Mouse (Mus musculus) layer of hippocampus, adult 2 months (tissue): ENCODE measurements around the gene Nepn. TPM values are rescaled to one million over a fixed set of nuclear protein-coding genes. Genes with fewer than 3 reads are reported as not detected.
A peak's percentile ranks its signal among the peaks of the same experiment; 100 is the strongest.

ENCODE experiments used
- DNase-seq, 2 experiments: peaks; one replicate each; pipeline ENCODE4 v3.0.0; 2022; ENCODE audit warnings: low spot score in 2 of 2
- H3K27ac ChIP-seq: fragments of 200-600 bp; 2 replicates; pipeline ENCODE4 v1.8.1; 2022
- H3K4me3 ChIP-seq: fragments of 200-600 bp; 2 replicates; pipeline ENCODE4 v1.8.1; 2022; ENCODE audit warnings: mild to moderate bottlenecking
- CTCF ChIP-seq: fragments of 200-600 bp; conservative IDR thresholded peaks from 2 replicates; pipeline ENCODE4 v1.8.1; 2022; ENCODE audit warnings: antibody characterized with exemption, mild to moderate bottlenecking, moderate library complexity
- total RNA-seq, 2 experiments: library from RNA; stranded (reverse); gene quantifications; 2 replicates each; pipeline ENCODE4 v1.2.3; 2021

The Nepn gene
- total RNA-seq, 2 experiments from 2014 or later, result not detected

GRCm38 (mm10) chr10:52383022-52383421 lies 5.8 kb upstream of the Nepn start:
- Histone ChIP-seq H3K4me3 (peak overlapping the region; percentile 97), H3K27ac (no peak overlapping the region)
- DNase-seq, result no peak
- TF ChIP-seq CTCF, result no peak

GRCm38 (mm10) chr10:52383522-52383921 lies 5.2 kb upstream of the Nepn start:
- TF ChIP-seq CTCF, result no peak
- no peak overlapping the region for H3K27ac ChIP-seq
- no peak for DNase-seq
- H3K4me3 ChIP-seq, result no peak overlapping the region

- peak; percentile 97 for TF ChIP-seq CTCF
- Histone ChIP-seq H3K4me3 (no peak overlapping the region), H3K27ac (no peak overlapping the region)
- peak; percentile 42 to 64 for DNase-seq
Observed at GRCm38 (mm10) chr10:52384823-52385610, 3.8 kb upstream of the Nepn start.

- no peak for TF ChIP-seq CTCF
- H3K4me3 ChIP-seq, result no peak overlapping the region
- H3K27ac ChIP-seq, result no peak overlapping the region
- no peak for DNase-seq
Observed at GRCm38 (mm10) chr10:52387192-52387591, 1.6 kb upstream of the Nepn start.

GRCm38 (mm10) chr10:52389438-52389837 lies 666 bp downstream of the Nepn start:
- TF ChIP-seq CTCF, result no peak
- H3K4me3 ChIP-seq, result no peak overlapping the region
- no peak overlapping the region for H3K27ac ChIP-seq

GRCm38 (mm10) chr10:52391208-52391607 lies 2.4 kb downstream of the Nepn start:
- TF ChIP-seq CTCF, result no peak
- no peak overlapping the region for H3K4me3 ChIP-seq
- H3K27ac ChIP-seq, result no peak overlapping the region
- no peak for DNase-seq

More at GRCm38 (mm10) chr10:52389438-52389837, 666 bp downstream of the Nepn start:
- no peak for DNase-seq

GRCm38 (mm10) chr10:52396647-52397046 lies 7.9 kb downstream of the Nepn start:
- H3K4me3 ChIP-seq, result no peak overlapping the region
- no peak for TF ChIP-seq CTCF
- no peak overlapping the region for H3K27ac ChIP-seq
- DNase-seq, result no peak

- no peak overlapping the region for H3K27ac ChIP-seq
- no peak overlapping the region for H3K4me3 ChIP-seq
- no peak for DNase-seq
- no peak for TF ChIP-seq CTCF
Observed at GRCm38 (mm10) chr10:52398715-52399114, 9.9 kb downstream of the Nepn start.

- TF ChIP-seq CTCF, result no peak
- DNase-seq, result no peak
- Histone ChIP-seq H3K4me3 (no peak overlapping the region), H3K27ac (no peak overlapping the region)
Observed at GRCm38 (mm10) chr10:52399722-52400121, 10.9 kb downstream of the Nepn start.

GRCm38 (mm10) chr10:52405160-52405559 lies 16.4 kb downstream of the Nepn start:
- no peak for TF ChIP-seq CTCF
- H3K27ac ChIP-seq, result no peak overlapping the region
- no peak overlapping the region for H3K4me3 ChIP-seq

DNA sequence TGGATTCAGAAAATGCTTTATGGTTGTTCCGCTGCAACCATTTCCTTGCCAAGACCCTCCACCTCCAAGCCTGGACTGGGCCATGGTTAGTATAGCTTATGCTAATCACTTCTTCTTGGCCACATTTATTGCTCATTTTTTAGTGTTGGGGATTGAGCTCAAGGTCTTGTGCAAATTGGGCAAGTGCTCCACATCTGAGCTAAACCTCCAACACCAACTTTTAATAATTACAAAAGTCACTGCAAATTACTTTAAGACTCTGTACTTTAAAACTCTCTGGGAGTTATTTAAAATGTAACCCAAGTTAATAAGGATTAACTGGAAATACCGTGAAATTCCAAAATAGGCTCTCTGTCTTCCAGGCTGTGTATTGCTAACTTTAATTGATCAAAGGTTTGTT lies 18.8 kb downstream of the Nepn start:
- H3K4me3 ChIP-seq, result no peak overlapping the region
- H3K27ac ChIP-seq, result no peak overlapping the region
- no peak for TF ChIP-seq CTCF
- no peak for DNase-seq

More at GRCm38 (mm10) chr10:52405160-52405559, 16.4 kb downstream of the Nepn start:
- no peak for DNase-seq

DNA sequence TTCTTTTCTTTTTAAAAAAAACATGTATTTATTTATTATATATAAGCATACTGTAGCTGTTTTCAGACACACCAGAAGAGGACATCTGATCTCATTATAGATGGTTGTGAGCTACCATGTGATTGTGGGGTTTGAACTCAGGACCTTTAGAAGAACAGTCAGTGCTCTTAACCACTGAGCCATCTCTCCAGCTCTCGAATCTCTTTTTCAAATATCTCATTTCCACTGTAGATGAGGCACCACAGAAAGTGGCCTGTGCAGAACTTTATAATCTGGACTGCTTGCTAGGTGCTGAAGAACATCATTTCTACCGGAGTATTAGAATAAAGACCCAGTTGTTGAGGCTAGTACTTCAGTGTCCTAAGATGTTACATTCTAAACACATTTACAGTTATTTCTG lies 26.2 kb downstream of the Nepn start:
- no peak for TF ChIP-seq CTCF
- no peak overlapping the region for H3K27ac ChIP-seq
- DNase-seq, result no peak
- H3K4me3 ChIP-seq, result no peak overlapping the region

DNA sequence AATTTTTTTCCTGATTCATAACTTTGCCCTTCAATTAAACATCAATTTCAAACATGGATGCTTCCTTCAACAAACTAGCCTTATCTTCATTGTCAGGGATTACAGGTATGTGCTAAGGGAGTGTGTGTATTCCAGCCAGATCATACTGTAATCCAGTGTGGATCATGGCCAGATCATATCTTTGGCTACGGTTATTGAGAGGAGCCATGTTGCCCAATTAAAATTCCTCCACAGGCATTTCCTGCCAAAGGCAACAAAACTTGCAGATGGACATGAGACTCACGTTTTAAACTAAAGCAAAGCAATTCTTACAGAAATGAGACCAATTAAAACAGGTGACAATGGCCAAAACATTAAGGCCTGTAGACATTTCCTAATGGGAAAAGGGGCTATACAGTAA lies 27.7 kb downstream of the Nepn start:
- peak overlapping the region; percentile 53 for H3K4me3 ChIP-seq
- H3K27ac ChIP-seq, result peak overlapping the region; percentile 83
- no peak for DNase-seq
- TF ChIP-seq CTCF, result no peak
